Mouse (Mus musculus) G1E (cell line): Measurements from ENCODE around the gene Cacnb4. TPM values are rescaled to one million over a fixed set of nuclear protein-coding genes. Genes with fewer than 3 reads are reported as not detected.

ENCODE experiments used
- ATAC-seq: 2 replicates; pipeline ENCODE4 v1.8.0; 2016; ENCODE audit warnings: mild to moderate bottlenecking; ENCODE audit not compliant: insufficient number of reproducible peaks, poor library complexity, low FRiP score, severe bottlenecking; ENCODE audit errors: extremely low read depth
- DNase-seq: peaks from one replicate; pipeline ENCODE4 v3.0.0; 2012; ENCODE audit warnings: low spot score
- H3K27me3 ChIP-seq: 2 replicates; pipeline ENCODE4 v1.6.1; 2012; ENCODE audit warnings: mild to moderate bottlenecking, low read length, inconsistent platforms; ENCODE audit not compliant: insufficient read depth
- H3K36me3 ChIP-seq: replicated peaks from 2 replicates; pipeline ENCODE3; 2012; ENCODE audit warnings: mild to moderate bottlenecking, inconsistent platforms
- H3K4me1 ChIP-seq: 2 replicates; pipeline ENCODE4 v1.6.1; 2012; ENCODE audit warnings: low read depth, low read length, inconsistent platforms, mixed read lengths; ENCODE audit not compliant: insufficient read depth
- H3K4me3 ChIP-seq: 2 replicates; pipeline ENCODE4 v1.5.1; 2012; ENCODE audit warnings: low read depth, mild to moderate bottlenecking, inconsistent platforms, low read length, moderate library complexity, mixed read lengths
- H3K9me3 ChIP-seq: replicated peaks from 2 replicates; pipeline ENCODE4 v1.6.1; 2012; ENCODE audit warnings: inconsistent platforms
- CTCF ChIP-seq: IDR thresholded peaks from 2 replicates; pipeline ENCODE4 v1.5.1; 2012; ENCODE audit warnings: low read depth, low read length, inconsistent platforms, mixed read lengths
- GATA1 ChIP-seq: IDR thresholded peaks from 2 replicates; pipeline ENCODE4 v1.6.1; 2012; ENCODE audit warnings: borderline replicate concordance, low read length, inconsistent platforms, mixed read lengths
- GATA2 ChIP-seq: IDR thresholded peaks from 2 replicates; pipeline ENCODE4 v1.6.1; 2012; ENCODE audit warnings: low read depth, low read length, inconsistent platforms, borderline replicate concordance
- POLR2AphosphoS5 ChIP-seq: IDR thresholded peaks from 2 replicates; pipeline ENCODE4 v1.6.1; 2012; ENCODE audit warnings: low read depth, low read length, inconsistent platforms; ENCODE audit not compliant: insufficient replicate concordance
- TAL1 ChIP-seq: conservative IDR thresholded peaks from 2 replicates; pipeline ENCODE4 v1.6.1; 2012; ENCODE audit warnings: low read depth, low read length, inconsistent platforms, mixed read lengths
- polyA plus RNA-seq: library from polyadenylated mRNA; stranded (reverse); fragments of >175 nt; gene quantifications from 2 replicates; pipeline ENCODE4 v1.2.3, GENCODE M21; 2012
- total RNA-seq, 2 experiments: library from RNA; stranded (forward) in 1 of 2; stranded (reverse) in 1 of 2; fragments of 200-1000 nt in 1 of 2; fragments of >200 nt in 1 of 2; fragmentation: Nextera tagmentation in 1 of 2; gene quantifications; 2 replicates each; pipeline ENCODE4 v1.2.3; 2014 to 2017

Cacnb4 gene
- total and polyA plus RNA-seq, 3 experiments = 0.01 to 0.15 (median 0.11) TPM

DNA sequence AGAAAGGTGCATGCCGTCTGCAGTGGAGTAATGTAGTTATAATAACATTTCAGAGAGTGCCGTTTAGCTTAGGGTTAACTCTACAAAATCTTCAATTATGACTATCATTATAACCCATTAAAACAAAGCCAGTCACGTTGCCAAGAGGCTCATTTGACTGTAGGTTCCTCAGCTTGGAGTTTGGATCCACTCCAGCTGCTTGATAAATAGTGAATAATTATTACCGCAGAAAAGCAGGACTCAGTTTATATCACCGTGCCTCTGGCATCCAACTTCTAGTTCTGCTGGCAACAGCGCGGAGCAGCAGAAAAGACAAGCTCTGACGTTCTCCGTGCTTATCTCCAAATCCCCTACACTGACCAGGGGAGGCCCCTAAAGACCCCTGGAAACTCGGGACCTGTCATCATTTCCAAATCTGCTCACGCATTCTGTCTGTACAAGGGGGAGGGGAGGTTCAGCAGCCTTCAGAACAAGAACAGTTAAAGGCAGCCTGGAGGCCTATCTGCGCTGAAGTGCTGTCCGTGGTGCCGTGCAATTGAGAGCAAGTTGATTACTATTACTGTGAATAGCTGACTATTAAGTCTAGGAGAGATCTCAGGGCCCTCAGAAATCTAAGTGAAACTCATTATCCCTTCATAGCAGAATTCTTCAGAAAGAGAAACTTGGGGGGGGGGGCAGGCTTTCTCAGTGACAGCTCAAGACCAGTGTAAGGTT lies 240.6 kb downstream of the Cacnb4 start:
- Histone ChIP-seq H3K9me3 (no peaks in the 10 kb centered on the region), H3K27me3 (peaks cover 8% of the 10 kb centered on the region), H3K4me3 (no peak overlapping the region), H3K4me1 (no peaks in the 10 kb centered on the region), H3K36me3 (no peaks in the 10 kb centered on the region)
- no peak for DNase-seq
- TF ChIP-seq GATA1 = no peak
- TF ChIP-seq CTCF = no peak
- TF ChIP-seq POLR2AphosphoS5 = no peak
- TF ChIP-seq TAL1 = no peak
- TF ChIP-seq GATA2 = no peak
- no peak for ATAC-seq

DNA sequence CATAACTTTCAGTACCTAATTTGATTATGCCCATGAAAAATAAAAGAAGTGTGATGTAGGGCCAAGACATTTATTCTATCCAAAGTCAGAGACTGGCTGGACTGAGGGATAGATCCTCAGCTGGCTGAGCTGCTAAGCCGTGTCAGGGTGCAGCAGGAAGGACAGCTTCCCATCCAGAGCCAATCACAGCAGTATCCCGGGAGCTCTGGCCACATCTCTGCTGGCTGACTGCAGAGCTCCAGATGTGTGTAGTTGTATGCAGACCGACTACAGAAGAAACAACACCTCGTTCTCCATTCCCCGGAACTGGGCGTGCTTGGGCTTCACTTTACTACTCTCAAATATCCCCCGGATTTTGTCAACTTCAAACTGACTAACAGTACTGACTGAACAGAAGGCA lies 243.3 kb downstream of the Cacnb4 start:
- DNase-seq (no peak), ATAC-seq (no peak)
- H3K4me3 ChIP-seq = no peak overlapping the region
- no peak for TF ChIP-seq GATA2
- TF ChIP-seq GATA1 = no peak
- TF ChIP-seq TAL1 = no peak
- no peak for TF ChIP-seq CTCF
- TF ChIP-seq POLR2AphosphoS5 = no peak
- H3K27me3 ChIP-seq = peaks cover 10% of the 10 kb centered on the region
- H3K9me3 ChIP-seq = no peaks in the 10 kb centered on the region
- no peaks in the 10 kb centered on the region for H3K36me3 ChIP-seq
- peaks cover 5% of the 10 kb centered on the region; the same call in 1 of the 2 replicates for H3K4me1 ChIP-seq

DNA sequence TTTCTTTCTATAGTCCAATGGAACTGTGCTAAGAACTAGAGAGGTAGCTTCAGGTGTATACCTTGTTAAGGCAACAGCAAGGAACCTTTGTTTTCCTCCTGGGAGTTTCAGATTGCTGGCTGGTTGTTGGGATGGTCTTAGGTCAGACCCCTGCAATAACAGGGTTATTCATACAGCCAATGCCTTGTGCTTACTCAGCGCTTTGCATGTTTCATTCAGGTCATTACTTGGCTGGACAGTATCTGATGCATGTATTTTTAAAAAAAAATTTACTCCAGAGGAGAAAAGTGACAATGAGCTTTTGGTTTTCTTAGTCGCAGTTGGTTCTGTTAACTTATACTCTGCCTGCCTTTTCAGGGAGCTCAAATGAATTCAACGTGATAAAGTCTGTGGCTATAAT lies 249.2 kb downstream of the Cacnb4 start:
- DNase-seq (no peak), ATAC-seq (no peak)
- peaks cover 20% of the 10 kb centered on the region for H3K4me1 ChIP-seq
- TF ChIP-seq GATA2 (no peak), POLR2AphosphoS5 (no peak), GATA1 (no peak), TAL1 (no peak), CTCF (no peak)
- no peaks in the 10 kb centered on the region for H3K9me3 ChIP-seq
- peaks cover under 1% of the 10 kb centered on the region for H3K36me3 ChIP-seq
- peaks cover 5% of the 10 kb centered on the region; the same call in 1 of the 2 replicates for H3K27me3 ChIP-seq
- H3K4me3 ChIP-seq = no peak overlapping the region

DNA sequence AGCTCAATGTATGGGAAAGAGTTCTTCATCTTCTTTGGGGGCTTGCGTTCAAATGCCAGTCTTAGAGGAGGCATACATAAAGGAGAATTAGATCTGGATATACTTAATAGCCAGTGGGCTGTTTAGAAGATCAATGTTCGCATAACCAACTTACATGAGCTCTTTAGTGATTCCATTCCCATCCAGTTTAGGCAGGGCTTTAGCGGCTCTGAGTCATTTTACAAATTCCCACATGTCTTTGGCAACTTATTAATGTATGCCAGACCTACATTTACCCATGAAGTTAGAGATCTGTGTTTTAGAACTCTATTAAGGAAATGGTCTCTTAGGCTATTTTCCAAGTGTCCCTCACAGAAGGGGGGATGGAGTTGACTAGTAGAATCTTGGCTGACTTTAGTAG lies 250.6 kb downstream of the Cacnb4 start:
- no peak overlapping the region for H3K4me3 ChIP-seq
- peaks cover 30% of the 10 kb centered on the region for H3K4me1 ChIP-seq
- no peak for DNase-seq

DNA sequence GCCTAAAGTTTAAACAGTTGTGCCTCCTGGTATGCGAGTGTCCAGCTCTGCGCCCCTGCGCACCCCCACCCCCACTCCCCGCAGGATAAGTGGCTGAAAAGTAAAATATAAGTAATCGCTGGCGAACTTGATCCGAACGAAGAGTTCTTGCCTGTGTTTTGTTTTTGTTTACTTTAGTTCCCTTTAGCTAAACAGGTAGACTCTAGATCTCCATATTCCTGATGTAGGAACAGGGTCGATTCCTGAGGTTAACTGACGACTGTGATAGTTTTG lies 251.2 kb downstream of the Cacnb4 start:
- no peak for ATAC-seq
- Histone ChIP-seq H3K9me3 (no peaks in the 10 kb centered on the region), H3K4me3 (peak overlapping the region; percentile 96), H3K4me1 (peaks cover 31% of the 10 kb centered on the region), H3K27me3 (peaks cover 2% of the 10 kb centered on the region; the same call in 1 of the 2 replicates), H3K36me3 (peaks cover 7% of the 10 kb centered on the region)
- TF ChIP-seq GATA2 (no peak), POLR2AphosphoS5 (no peak), CTCF (no peak), TAL1 (no peak), GATA1 (no peak)
- no peak for DNase-seq

More for the DNA sequence above, 250.6 kb downstream of the Cacnb4 start:
- peaks cover 6% of the 10 kb centered on the region for H3K36me3 ChIP-seq
- H3K27me3 ChIP-seq = peaks cover 5% of the 10 kb centered on the region; the same call in 1 of the 2 replicates
- no peak for ATAC-seq
- TF ChIP-seq POLR2AphosphoS5 (no peak), CTCF (no peak), TAL1 (no peak), GATA2 (no peak), GATA1 (no peak)
- H3K9me3 ChIP-seq = no peaks in the 10 kb centered on the region

DNA sequence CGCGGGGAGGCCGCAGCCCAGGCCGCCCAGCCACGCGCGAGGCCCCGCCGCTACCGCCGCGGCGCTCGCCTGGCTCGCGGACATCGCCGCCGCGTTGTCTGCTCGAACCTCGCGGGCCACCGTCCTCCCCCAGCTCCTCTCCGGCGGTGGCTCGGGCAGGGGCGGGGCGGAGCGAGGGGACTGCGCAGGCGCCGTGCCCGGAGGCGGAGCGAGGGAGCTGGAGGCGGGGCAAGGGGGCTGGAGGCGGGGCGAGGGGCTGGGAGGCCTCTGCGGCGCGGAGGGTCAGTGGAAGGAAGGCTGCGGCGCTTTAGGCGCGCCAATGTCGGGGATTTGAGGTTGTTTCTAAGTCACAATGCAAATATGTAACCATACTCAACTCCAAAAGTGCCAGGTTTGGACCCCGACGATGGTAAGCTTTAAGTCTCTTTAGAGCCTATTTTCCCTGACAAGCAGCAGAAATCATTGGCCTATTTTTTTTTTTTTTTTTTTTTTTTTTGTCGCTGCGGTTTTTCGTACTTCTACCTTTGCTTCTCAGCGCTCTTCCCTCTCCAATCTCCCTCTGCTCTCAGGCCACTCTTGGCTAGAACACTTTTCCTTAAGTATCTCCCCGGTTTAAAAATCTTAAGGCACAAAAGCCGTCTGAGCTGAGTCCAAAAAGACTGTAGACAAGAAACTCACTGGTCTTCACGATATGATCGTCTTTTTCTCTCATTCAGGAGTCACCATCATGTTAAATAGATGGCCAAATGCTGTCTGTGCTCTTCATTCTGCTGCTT lies 251.7 kb downstream of the Cacnb4 start, which contains the start of gene Arl5a:
Gene Arl5a (minus strand): TSS at position 155 of the 776 bp plus-strand sequence.
- Histone ChIP-seq H3K9me3 (no peaks in the 10 kb centered on the region), H3K36me3 (peaks cover 7% of the 10 kb centered on the region), H3K27me3 (no peaks in the 10 kb centered on the region), H3K4me1 (peaks cover 34% of the 10 kb centered on the region), H3K4me3 (peak within 1 kb of the TSS; percentile 96)
- TF ChIP-seq CTCF (no peak), GATA1 (no peak), GATA2 (no peak), TAL1 (no peak), POLR2AphosphoS5 (no peak)
- DNase-seq (peak; percentile 86), ATAC-seq (peak; percentile 68)
